In the genomic region with DNA sequence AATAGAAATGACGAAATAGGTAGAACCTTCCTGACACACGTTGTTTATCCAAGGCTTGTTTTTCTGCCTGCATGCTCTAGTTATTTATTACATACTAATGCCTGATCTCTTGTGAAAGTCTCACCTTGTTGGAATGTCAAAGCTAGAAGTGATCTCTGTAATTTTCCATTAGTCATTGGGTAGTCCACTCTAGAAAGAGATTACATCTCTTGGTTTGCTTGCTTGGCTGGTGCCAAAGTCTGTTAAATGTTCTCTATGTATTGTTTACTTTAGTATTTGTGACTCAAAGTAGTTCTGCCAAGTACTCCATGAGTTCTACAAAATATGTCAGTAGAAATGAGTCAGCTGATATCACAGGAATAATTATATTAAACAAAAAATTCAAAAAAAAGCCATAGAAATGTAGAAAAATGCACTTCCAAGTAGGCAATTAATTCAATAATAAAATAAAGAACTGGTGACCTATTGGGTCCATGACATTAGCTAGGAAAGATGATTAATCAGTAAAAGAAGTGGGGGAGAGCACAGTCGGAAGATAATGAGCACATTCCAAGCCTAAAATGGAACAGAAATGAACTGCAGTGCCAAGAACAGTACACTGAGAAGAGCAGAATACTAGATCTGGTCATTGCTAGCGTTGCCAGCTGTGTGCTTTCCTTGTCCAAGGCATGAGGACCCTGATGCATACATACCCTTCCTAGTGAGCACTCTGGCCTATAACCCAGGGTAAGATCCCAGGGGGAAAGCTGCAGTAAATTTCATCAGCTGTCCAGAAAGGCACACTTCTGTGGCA, we compare ENCODE assay signal across 17 mouse cellular contexts. TPM values are rescaled to one million over a fixed set of nuclear protein-coding genes. Genes with fewer than 3 reads are reported as not detected.
DNase-seq lines count a peak whose midpoint lies in the region; ATAC-seq and TF ChIP-seq lines count a peak whose summit lies in the region.
"Had no signal": no experiment of that assay in that cellular context is flagged by ENCODE, and none has a peak within 500 bp of the region (broad histone marks: within the 10 kb centered on the region; RNA-seq: fewer than 3 reads in every experiment).

No protein-coding gene starts in this region.

- H3ac ChIP-seq in C2C12 (ENCODE audit: control insufficient read depth, insufficient read length, low read depth) = no peak overlapping the region

- 12% methylated on average over 4 of the region's 4 CpGs for WGBS in kidney, adult 2 months
- 80% methylated on average over 4 of the region's 4 CpGs for WGBS in forebrain, embryonic 16.5 days

- H3K36me3 ChIP-seq in kidney, adult 2 months (ENCODE audit: control insufficient read depth, insufficient read depth, low read length) = no peaks in the 10 kb centered on the region
- H3K36me3 ChIP-seq in C2C12 (ENCODE audit: control insufficient read depth, insufficient read depth) = no peaks in the 10 kb centered on the region
- H3K36me3 ChIP-seq in forebrain, embryonic 16.5 days (ENCODE audit: control insufficient read depth, insufficient read depth) = no peaks in the 10 kb centered on the region
- H3K36me3 ChIP-seq: embryonic facial prominence, embryonic 12.5 days; hindbrain, embryonic 12.5 days; limb, embryonic 12.5 days; midbrain, embryonic 15.5 days; stomach, embryonic 15.5 days had no signal

- no peak for ATAC-seq in forebrain, embryonic 16.5 days
- ATAC-seq in granulocyte monocyte progenitor cell, adult 5-6 weeks (replicated peaks; ENCODE audit: poor library complexity, severe bottlenecking) = no peak
- ATAC-seq: forebrain, embryonic 13.5 days; midbrain, embryonic 15.5 days had no signal

- peak overlapping the region; percentile 100 for H3K27ac ChIP-seq in kidney, adult 2 months (ENCODE audit: insufficient read depth, low read depth, low read length)
- no peak overlapping the region for H3K27ac ChIP-seq in forebrain, embryonic 16.5 days (ENCODE audit: low read length)
- H3K27ac ChIP-seq: embryonic facial prominence, embryonic 12.5 days; forebrain, embryonic 13.5 days; hindbrain, embryonic 12.5 days; limb, embryonic 12.5 days; midbrain, embryonic 15.5 days; stomach, embryonic 15.5 days had no signal

- TF ChIP-seq CTCF in kidney, adult 2 months (conservative IDR thresholded peaks at IDR 0.05; ENCODE audit: insufficient read depth, insufficient read length, low read depth, low read length) = no peak
- no peak for TF ChIP-seq CTCF in C2C12 (IDR thresholded peaks at IDR 0.05; ENCODE audit: control insufficient read depth, insufficient read depth, insufficient read length)

- H3K4me2 ChIP-seq in forebrain, embryonic 16.5 days (ENCODE audit: low read length) = no peak overlapping the region
- H3K4me2 ChIP-seq: embryonic facial prominence, embryonic 12.5 days; forebrain, embryonic 13.5 days; hindbrain, embryonic 12.5 days; limb, embryonic 12.5 days; midbrain, embryonic 15.5 days; stomach, embryonic 15.5 days had no signal

- H3K9ac ChIP-seq in forebrain, embryonic 16.5 days (replicated peaks; ENCODE audit: low read depth, low read length) = no peak overlapping the region
- H3K9ac ChIP-seq: embryonic facial prominence, embryonic 12.5 days; forebrain, embryonic 13.5 days; hindbrain, embryonic 12.5 days; limb, embryonic 12.5 days; midbrain, embryonic 15.5 days; stomach, embryonic 15.5 days had no signal

- no peak for TF ChIP-seq POLR2A in kidney, adult 2 months (IDR thresholded peaks at IDR 0.05; ENCODE audit: low read depth, low read length)

- H3K4me1 ChIP-seq in kidney, adult 2 months (ENCODE audit: control insufficient read depth, insufficient read depth, low read length) = peaks cover 11% of the 10 kb centered on the region
- no peaks in the 10 kb centered on the region for H3K4me1 ChIP-seq in forebrain, embryonic 16.5 days (replicated peaks; ENCODE audit: control insufficient read depth, insufficient read depth, low read length)
- H3K4me1 ChIP-seq: embryonic facial prominence, embryonic 12.5 days; forebrain, embryonic 13.5 days; hindbrain, embryonic 12.5 days; limb, embryonic 12.5 days; midbrain, embryonic 15.5 days; stomach, embryonic 15.5 days had no signal

- H3K4me3 ChIP-seq in kidney, adult 2 months (ENCODE audit: insufficient read depth, low read depth, low read length) = no peak overlapping the region
- H3K4me3 ChIP-seq in C2C12 (ENCODE audit: insufficient read depth, poor library complexity, severe bottlenecking) = no peak overlapping the region
- no peak overlapping the region for H3K4me3 ChIP-seq in forebrain, embryonic 16.5 days (replicated peaks; ENCODE audit: low read length)
- H3K4me3 ChIP-seq: embryonic facial prominence, embryonic 12.5 days; forebrain, embryonic 13.5 days; hindbrain, embryonic 12.5 days; limb, embryonic 12.5 days; midbrain, embryonic 15.5 days; stomach, embryonic 15.5 days had no signal

- no peaks in the 10 kb centered on the region for H3K27me3 ChIP-seq in kidney, adult 2 months (replicated peaks; ENCODE audit: control insufficient read depth, insufficient read depth, low read length)
- no peaks in the 10 kb centered on the region for H3K27me3 ChIP-seq in C2C12 (ENCODE audit: control insufficient read depth, insufficient read depth, insufficient read length)
- no peaks in the 10 kb centered on the region for H3K27me3 ChIP-seq in forebrain, embryonic 16.5 days (replicated peaks; ENCODE audit: control insufficient read depth, insufficient read depth, low read length)
- H3K27me3 ChIP-seq: embryonic facial prominence, embryonic 12.5 days; forebrain, embryonic 13.5 days; hindbrain, embryonic 12.5 days; limb, embryonic 12.5 days; midbrain, embryonic 15.5 days; stomach, embryonic 15.5 days had no signal

- H3K9me3 ChIP-seq in forebrain, embryonic 16.5 days (ENCODE audit: control insufficient read depth, low read length) = no peaks in the 10 kb centered on the region
- H3K9me3 ChIP-seq: embryonic facial prominence, embryonic 12.5 days; forebrain, embryonic 13.5 days; hindbrain, embryonic 12.5 days; limb, embryonic 12.5 days; midbrain, embryonic 15.5 days; stomach, embryonic 15.5 days had no signal

- DNase-seq in kidney, adult 2 months = peak; percentile 88
- no peak for DNase-seq in kidney, postnatal 4 days
- DNase-seq in 3134 (ENCODE audit: extremely low read depth, insufficient read length, low spot score) = peak; percentile 74
- peak; percentile 38 to 82 for DNase-seq in kidney, adult 8-10 months
- no peak for DNase-seq in cerebellum, postnatal 25 days
- DNase-seq: adrenal gland, postnatal 10 days; cerebellum, postnatal 10 days; thymus, postnatal 36 days had no signal

- no peaks in the 10 kb centered on the region for H3K79me3 ChIP-seq in C2C12 (ENCODE audit: low read depth)

- no peaks in the 10 kb centered on the region for H3K79me2 ChIP-seq in C2C12 (ENCODE audit: control insufficient read depth, insufficient read depth)

TF ChIP-seq in C2C12, 6 proteins besides CTCF, POLR2A, EP300 and RAD21:
- no peak for TF ChIP-seq MYOD1 (IDR thresholded peaks at IDR 0.05; ENCODE audit: control insufficient read depth, insufficient read length, low read depth)
- TF ChIP-seq CEBPB (IDR thresholded peaks at IDR 0.05; ENCODE audit: low read depth) = peak; percentile 23
- TF ChIP-seq USF1 (IDR thresholded peaks at IDR 0.05; ENCODE audit: low read depth) = no peak
- TF ChIP-seq FOSL1 (IDR thresholded peaks at IDR 0.05; ENCODE audit: insufficient read depth, low read length, poor library complexity, severe bottlenecking) = no peak
- no peak for TF ChIP-seq MAX (IDR thresholded peaks at IDR 0.05)
- TF ChIP-seq MYOG (IDR thresholded peaks at IDR 0.05; ENCODE audit: control insufficient read depth, extremely low read depth, insufficient read length) = no peak

RNA-seq across cellular contexts. Expression of a gene that starts 17.0 kb away (rescaled TPM):
- polyA plus RNA-seq in kidney, adult 2 months (2012; rRNA removed) = 59.4 and 61.2 TPM in 2 replicates
- 7.9 TPM for polyA plus RNA-seq in C2C12 (2012; fragmentation: generic; extraction: Trizol)
- polyA plus RNA-seq in forebrain, embryonic 16.5 days (2015; fragmentation: Nextera tagmentation; extraction: Ambion mirVana) = 34.2 and 40.8 TPM in 2 replicates
- 17.3 and 29.7 TPM in 2 replicates for total RNA-seq in granulocyte monocyte progenitor cell, adult 5-6 weeks (2014; fragmentation: Nextera tagmentation)
- 29.2 and 43.0 TPM in 2 replicates for total RNA-seq in granulocyte monocyte progenitor cell, adult 5-6 weeks (2017)

Comparison
In these comparisons a context has a peak if more than half of its experiments do, and no peak if none do; other contexts are left out.
1. DNase-seq: peak in kidney, adult 2 months (single experiment), 3134 (single experiment) and kidney, adult 8-10 months (2 of 2); none in kidney, postnatal 4 days (0 of 2) and cerebellum, postnatal 25 days (0 of 2).